Mouse (Mus musculus) neural tube, embryonic 13.5 days (tissue): ENCODE results near the gene Kcne3. TPM values are rescaled to one million over a fixed set of nuclear protein-coding genes. Genes with fewer than 3 reads are reported as not detected.

Source experiments
- ATAC-seq: fragments of 200-750 bp; cut with Nextera tagmentation; 2 replicates; pipeline ENCODE4 v1.8.0; 2017; ENCODE audit warnings: low read depth, mild to moderate bottlenecking, moderate TSS enrichment, moderate library complexity
- H3K27ac ChIP-seq: fragments of 300-500 bp; sonication (generic); replicated peaks from 2 replicates; pipeline ENCODE4 v1.5.1; 2015; ENCODE audit warnings: moderate library complexity, mild to moderate bottlenecking, inconsistent platforms
- H3K27me3 ChIP-seq: fragments of 300-500 bp; sonication (generic); 2 replicates; pipeline ENCODE4 v1.6.1; 2015; ENCODE audit warnings: mild to moderate bottlenecking, inconsistent platforms
- H3K36me3 ChIP-seq: fragments of 300-500 bp; sonication (generic); 2 replicates; pipeline ENCODE4 v1.6.1; 2015; ENCODE audit warnings: mild to moderate bottlenecking, inconsistent platforms
- H3K4me1 ChIP-seq: fragments of 300-500 bp; sonication (generic); replicated peaks from 2 replicates; pipeline ENCODE4 v1.6.1; 2015; ENCODE audit warnings: inconsistent platforms
- H3K4me2 ChIP-seq: fragments of 300-500 bp; sonication (generic); 2 replicates; pipeline ENCODE4 v1.6.1; 2015; ENCODE audit warnings: inconsistent platforms, mild to moderate bottlenecking, moderate library complexity
- H3K4me3 ChIP-seq: fragments of 300-500 bp; sonication (generic); 2 replicates; pipeline ENCODE4 v1.5.1; 2015; ENCODE audit warnings: mild to moderate bottlenecking, inconsistent platforms
- H3K9ac ChIP-seq: fragments of 300-500 bp; sonication (generic); 2 replicates; pipeline ENCODE4 v1.6.1; 2015; ENCODE audit warnings: moderate library complexity, mild to moderate bottlenecking, inconsistent platforms
- H3K9me3 ChIP-seq: fragments of 300-500 bp; sonication (generic); 2 replicates; pipeline ENCODE4 v1.6.1; 2016; ENCODE audit warnings: inconsistent platforms
- WGBS: fragments of 180-500 bp; shearing (Covaris S2); methylation state at CpG from one replicate; pipeline ENCODE4 v1.1.7; 2015; 5-methylcytosine and 5-hydroxymethylcytosine counted together
- polyA plus RNA-seq: library from polyadenylated mRNA; unstranded; fragments of >200 nt; fragmentation: Nextera tagmentation; extraction: Ambion mirVana; gene quantifications from 2 replicates; pipeline ENCODE4 v1.2.1, GENCODE M21; 2015

Gene Kcne3
- polyA plus RNA-seq, 1 experiment from 2014 or later = 0.39 TPM

- WGBS = under 1% methylated on average over 78 of the region's 78 CpGs
- H3K36me3 ChIP-seq = no peaks in the 10 kb centered on the region
Observed at GRCm38 (mm10) chr7:100159105-100159841, 17.0 kb upstream of the Kcne3 start, which contains the start of gene Lipt2. Gene Lipt2 (plus strand): TSS chr7:100159277.

GRCm38 (mm10) chr7:100160006-100160405 lies 16.3 kb upstream of the Kcne3 start:
- Histone ChIP-seq H3K4me3 (peak overlapping the region; percentile 84), H3K9me3 (no peaks in the 10 kb centered on the region), H3K27me3 (peaks cover 7% of the 10 kb centered on the region), H3K4me1 (peaks cover 8% of the 10 kb centered on the region), H3K4me2 (peak overlapping the region; percentile 75), H3K27ac (peak overlapping the region; percentile 92; the same call in 1 of the 2 replicates), H3K9ac (peak overlapping the region; percentile 86), H3K36me3 (no peaks in the 10 kb centered on the region)
- WGBS = 72% methylated on average over 7 of the region's 7 CpGs
- peak; percentile 20; the same call in 1 of the 2 replicates for ATAC-seq

More at GRCm38 (mm10) chr7:100159105-100159841, 17.0 kb upstream of the Kcne3 start, which contains the start of gene Lipt2:
- Histone ChIP-seq H3K4me1 (peaks cover 8% of the 10 kb centered on the region), H3K9me3 (no peaks in the 10 kb centered on the region), H3K4me2 (peak within 1 kb of the TSS; percentile 75), H3K27ac (peak within 1 kb of the TSS; percentile 92), H3K4me3 (peak within 1 kb of the TSS; percentile 84), H3K9ac (peak within 1 kb of the TSS; percentile 86), H3K27me3 (peaks cover 7% of the 10 kb centered on the region)
- peak; percentile 98 for ATAC-seq

GRCm38 (mm10) chr7:100163506-100163905 lies 12.8 kb upstream of the Kcne3 start:
- H3K9me3 ChIP-seq = no peaks in the 10 kb centered on the region
- peaks cover 8% of the 10 kb centered on the region for H3K4me1 ChIP-seq
- no peak overlapping the region for H3K4me2 ChIP-seq
- H3K36me3 ChIP-seq = no peaks in the 10 kb centered on the region
- no peak overlapping the region for H3K27ac ChIP-seq
- no peak overlapping the region for H3K9ac ChIP-seq
- H3K4me3 ChIP-seq = no peak overlapping the region
- ATAC-seq = no peak
- 83% methylated on average over 4 of the region's 4 CpGs for WGBS
- H3K27me3 ChIP-seq = no peaks in the 10 kb centered on the region; the same call in 1 of the 2 replicates

- H3K9ac ChIP-seq = no peak overlapping the region
- no peak overlapping the region for H3K4me3 ChIP-seq
- H3K27me3 ChIP-seq = no peaks in the 10 kb centered on the region
- no peak overlapping the region for H3K27ac ChIP-seq
- H3K36me3 ChIP-seq = no peaks in the 10 kb centered on the region
- WGBS = 83% methylated on average over 11 of the region's 11 CpGs
- no peak overlapping the region for H3K4me2 ChIP-seq
- no peaks in the 10 kb centered on the region for H3K9me3 ChIP-seq
- no peak for ATAC-seq
- H3K4me1 ChIP-seq = no peaks in the 10 kb centered on the region
Observed at GRCm38 (mm10) chr7:100168654-100169053, 7.6 kb upstream of the Kcne3 start.

- Histone ChIP-seq H3K9ac (no peak overlapping the region), H3K36me3 (no peaks in the 10 kb centered on the region), H3K4me2 (no peak overlapping the region), H3K27me3 (0 out of 2 replicates have a peak, but pooled peaks cover under 1% of the 10 kb centered on the region), H3K27ac (no peak overlapping the region), H3K4me1 (no peaks in the 10 kb centered on the region), H3K9me3 (no peaks in the 10 kb centered on the region), H3K4me3 (no peak overlapping the region)
- 67% methylated on average over 4 of the region's 4 CpGs for WGBS
- no peak for ATAC-seq
Observed at GRCm38 (mm10) chr7:100170756-100171155, 5.5 kb upstream of the Kcne3 start.

GRCm38 (mm10) chr7:100178016-100178890 lies 2.0 kb downstream of the Kcne3 start:
- no peak overlapping the region for H3K27ac ChIP-seq
- WGBS = 9% methylated on average over 30 of the region's 30 CpGs
- peak overlapping the region; percentile 41 for H3K9ac ChIP-seq
- peaks cover 56% of the 10 kb centered on the region for H3K27me3 ChIP-seq
- ATAC-seq = no peak; the same call in 1 of the 2 replicates
- peak overlapping the region; percentile 63 for H3K4me2 ChIP-seq
- H3K4me3 ChIP-seq = peak overlapping the region; percentile 33
- no peaks in the 10 kb centered on the region for H3K36me3 ChIP-seq
- H3K4me1 ChIP-seq = peaks cover 10% of the 10 kb centered on the region
- H3K9me3 ChIP-seq = no peaks in the 10 kb centered on the region

- WGBS = 3% methylated on average over 15 of the region's 15 CpGs
- Histone ChIP-seq H3K27me3 (peaks cover 56% of the 10 kb centered on the region), H3K9ac (peak overlapping the region; percentile 41), H3K9me3 (no peaks in the 10 kb centered on the region), H3K4me2 (peak overlapping the region; percentile 63), H3K36me3 (no peaks in the 10 kb centered on the region), H3K4me1 (peaks cover 10% of the 10 kb centered on the region), H3K27ac (no peak overlapping the region), H3K4me3 (peak overlapping the region; percentile 33)
- peak; percentile 40; the same call in 1 of the 2 replicates for ATAC-seq
Observed at GRCm38 (mm10) chr7:100178891-100179233, 2.6 kb downstream of the Kcne3 start.

- no peak overlapping the region for H3K27ac ChIP-seq
- H3K27me3 ChIP-seq = peaks cover 56% of the 10 kb centered on the region
- H3K4me1 ChIP-seq = peaks cover 10% of the 10 kb centered on the region
- no peaks in the 10 kb centered on the region for H3K36me3 ChIP-seq
- no peak overlapping the region for H3K9ac ChIP-seq
- no peaks in the 10 kb centered on the region for H3K9me3 ChIP-seq
- ATAC-seq = no peak
- no peak overlapping the region for H3K4me3 ChIP-seq
- WGBS = 73% methylated on average over 7 of the region's 7 CpGs
- peak overlapping the region; percentile 63; the same call in 1 of the 2 replicates for H3K4me2 ChIP-seq
Observed at GRCm38 (mm10) chr7:100179394-100179793, 3.1 kb downstream of the Kcne3 start.

GRCm38 (mm10) chr7:100179836-100180407 lies 3.6 kb downstream of the Kcne3 start:
- no peak for ATAC-seq
- Histone ChIP-seq H3K4me1 (peaks cover 10% of the 10 kb centered on the region), H3K36me3 (no peaks in the 10 kb centered on the region)

GRCm38 (mm10) chr7:100181176-100181575 lies 4.9 kb downstream of the Kcne3 start:
- H3K36me3 ChIP-seq = no peaks in the 10 kb centered on the region
- H3K4me3 ChIP-seq = no peak overlapping the region
- peaks cover 10% of the 10 kb centered on the region for H3K4me1 ChIP-seq
- no peaks in the 10 kb centered on the region for H3K9me3 ChIP-seq
- no peak overlapping the region for H3K4me2 ChIP-seq
- ATAC-seq = no peak
- 81% methylated on average over 2 of the region's 2 CpGs for WGBS
- H3K9ac ChIP-seq = no peak overlapping the region
- H3K27ac ChIP-seq = no peak overlapping the region
- peaks cover 51% of the 10 kb centered on the region for H3K27me3 ChIP-seq

More at GRCm38 (mm10) chr7:100179836-100180407, 3.6 kb downstream of the Kcne3 start:
- Histone ChIP-seq H3K9me3 (no peaks in the 10 kb centered on the region), H3K4me2 (no peak overlapping the region), H3K27ac (no peak overlapping the region), H3K4me3 (no peak overlapping the region), H3K27me3 (peaks cover 56% of the 10 kb centered on the region), H3K9ac (no peak overlapping the region)
- WGBS = 70% methylated on average over 7 of the region's 7 CpGs

- H3K4me1 ChIP-seq = peaks cover 10% of the 10 kb centered on the region
- no peaks in the 10 kb centered on the region for H3K9me3 ChIP-seq
- H3K27ac ChIP-seq = no peak overlapping the region
- no peak for ATAC-seq
- H3K4me2 ChIP-seq = no peak overlapping the region
- WGBS = 75% methylated on average over 3 of the region's 3 CpGs
- no peak overlapping the region for H3K4me3 ChIP-seq
- H3K27me3 ChIP-seq = peaks cover 47% of the 10 kb centered on the region
- no peaks in the 10 kb centered on the region for H3K36me3 ChIP-seq
- H3K9ac ChIP-seq = no peak overlapping the region
Observed at GRCm38 (mm10) chr7:100181614-100182013, 5.3 kb downstream of the Kcne3 start.

GRCm38 (mm10) chr7:100182388-100182787 lies 6.1 kb downstream of the Kcne3 start:
- ATAC-seq = no peak
- H3K9ac ChIP-seq = no peak overlapping the region
- H3K27me3 ChIP-seq = peaks cover 39% of the 10 kb centered on the region
- H3K4me1 ChIP-seq = peaks cover 10% of the 10 kb centered on the region
- WGBS = 70% methylated on average over 3 of the region's 3 CpGs
- no peak overlapping the region for H3K4me3 ChIP-seq
- no peak overlapping the region for H3K4me2 ChIP-seq
- no peaks in the 10 kb centered on the region for H3K36me3 ChIP-seq
- no peaks in the 10 kb centered on the region for H3K9me3 ChIP-seq
- no peak overlapping the region for H3K27ac ChIP-seq
